Mouse (Mus musculus) bone marrow, adult 2 months (tissue): ENCODE measurements at regions not wholly inside any gene's neighbourhood (a gene's known extent, or its start where the extent isn't known, plus 50 kb on each side); places are given as distances from the start of the nearest gene placed in this dataset.

Experiments
- CTCF ChIP-seq: fragments of 200-500 bp; IDR thresholded peaks from 2 replicates; pipeline ENCODE4 v1.5.1; 2011; ENCODE audit warnings: low read length, control low read depth; ENCODE audit not compliant: control insufficient read depth, insufficient read depth
- POLR2A ChIP-seq: fragments of 200-500 bp; IDR thresholded peaks from 2 replicates; pipeline ENCODE4 v1.6.1; 2011; ENCODE audit warnings: low read depth, mild to moderate bottlenecking, control low read depth, low read length, borderline replicate concordance; ENCODE audit not compliant: control insufficient read depth

GRCm38 (mm10) chr13:31409123-31409513 is 146.8 kb upstream of the Foxq1 start:
- no peak for TF ChIP-seq POLR2A
- TF ChIP-seq CTCF, result no peak
